Mouse (Mus musculus) MEL (cell line): ENCODE data around the gene Spock1. TPM values are rescaled to one million over a fixed set of nuclear protein-coding genes. Genes with fewer than 3 reads are reported as not detected.

Experiments
- DNase-seq: peaks from one replicate; pipeline ENCODE4 v3.0.0; 2011; ENCODE audit warnings: low read depth, low spot score
- H3K27ac ChIP-seq: 2 replicates; pipeline ENCODE4 v1.5.1; 2012; ENCODE audit warnings: low read depth, mild to moderate bottlenecking, control low read depth, low read length, moderate library complexity; ENCODE audit not compliant: control insufficient read depth
- H3K27me3 ChIP-seq, 2 experiments: fragments of 150-350 bp in 1 of 2; sonication (generic) in 1 of 2; 2 replicates each; pipeline ENCODE4 v1.6.1; 2012; ENCODE audit warnings: low read length in 2 of 2, mild to moderate bottlenecking in 2 of 2, improper control_type of control experiment in 1 of 2, moderate library complexity in 1 of 2; ENCODE audit not compliant: insufficient read depth in 2 of 2, control insufficient read depth in 1 of 2
- H3K36me3 ChIP-seq, 2 experiments: 2 replicates each; pipeline ENCODE4 v1.6.1; 2012 to 2014; ENCODE audit warnings: low read length in 2 of 2, improper control_type of control experiment in 1 of 2, inconsistent platforms in 1 of 2, mild to moderate bottlenecking in 1 of 2; ENCODE audit not compliant: insufficient read depth in 2 of 2, control insufficient read depth in 1 of 2
- H3K4me1 ChIP-seq, 2 experiments: fragments of 150-350 bp in 1 of 2; sonication (generic) in 1 of 2; 2 replicates each; pipeline ENCODE4 v1.6.1; 2012; ENCODE audit warnings: low read length in 2 of 2, improper control_type of control experiment in 1 of 2, mild to moderate bottlenecking in 1 of 2; ENCODE audit not compliant: insufficient read depth in 2 of 2, control insufficient read depth in 1 of 2
- H3K4me3 ChIP-seq, 2 experiments: fragments of 150-350 bp in 1 of 2; sonication (generic) in 1 of 2; 2 replicates each; pipeline ENCODE4 v1.5.1; 2012; ENCODE audit warnings: low read depth in 2 of 2, low read length in 2 of 2, mild to moderate bottlenecking in 2 of 2, moderate library complexity in 2 of 2, control low read depth in 1 of 2, improper control_type of control experiment in 1 of 2; ENCODE audit not compliant: control insufficient read depth in 1 of 2, insufficient read depth in 1 of 2
- H3K79me2 ChIP-seq: 2 replicates; pipeline ENCODE4 v1.6.1; 2012; ENCODE audit warnings: mild to moderate bottlenecking, low read length, moderate library complexity; ENCODE audit not compliant: control insufficient read depth, poor library complexity, insufficient read depth
- H3K9ac ChIP-seq: 2 replicates; pipeline ENCODE4 v1.6.1; 2012; ENCODE audit warnings: low read depth, mild to moderate bottlenecking, control low read depth, low read length, moderate library complexity; ENCODE audit not compliant: control insufficient read depth, poor library complexity, severe bottlenecking
- H3K9me3 ChIP-seq: fragments of 150-350 bp; sonication (generic); replicated peaks from 2 replicates; pipeline ENCODE4 v1.6.1; 2012; ENCODE audit warnings: mild to moderate bottlenecking, low read length, improper control_type of control experiment, moderate library complexity; ENCODE audit not compliant: insufficient read depth
- CTCF ChIP-seq, 3 experiments: IDR thresholded peaks in 2 of 3; conservative IDR thresholded peaks in 1 of 3; 2 replicates each; pipeline ENCODE4 v1.5.1; 2011 to 2012; ENCODE audit warnings: low read length in 3 of 3, low read depth in 2 of 3, mild to moderate bottlenecking in 2 of 3, improper control_type of control experiment in 1 of 3, inconsistent platforms in 1 of 3, mixed read lengths in 1 of 3, moderate library complexity in 1 of 3; ENCODE audit not compliant: control insufficient read depth in 1 of 3, insufficient read depth in 1 of 3, poor library complexity in 1 of 3, severe bottlenecking in 1 of 3
- E2F4 ChIP-seq: IDR thresholded peaks from 2 replicates; pipeline ENCODE4 v1.6.1; 2011; ENCODE audit warnings: low read depth, low read length, improper control_type of control experiment, borderline replicate concordance
- ETS1 ChIP-seq: IDR thresholded peaks from 2 replicates; pipeline ENCODE4 v1.6.1; 2012; ENCODE audit warnings: low read depth, mild to moderate bottlenecking, inconsistent platforms, low read length, improper control_type of control experiment, moderate library complexity
- GABPA ChIP-seq: IDR thresholded peaks from 2 replicates; pipeline ENCODE4 v1.6.1; 2012; ENCODE audit warnings: low read depth, mild to moderate bottlenecking, inconsistent platforms, low read length, improper control_type of control experiment, moderate library complexity
- KAT2A ChIP-seq: conservative IDR thresholded peaks from 2 replicates; pipeline ENCODE4 v1.6.1; 2012; ENCODE audit warnings: low read depth, low read length, improper control_type of control experiment, inconsistent platforms
- MAFK ChIP-seq: IDR thresholded peaks from 2 replicates; pipeline ENCODE4 v1.6.1; 2011; ENCODE audit warnings: low read depth, mild to moderate bottlenecking, low read length, improper control_type of control experiment, borderline replicate concordance
- MAZ ChIP-seq: IDR thresholded peaks from 2 replicates; pipeline ENCODE4 v1.6.1; 2012; ENCODE audit warnings: low read depth, mild to moderate bottlenecking, inconsistent platforms, low read length, improper control_type of control experiment
- MEF2A ChIP-seq: IDR thresholded peaks from 2 replicates; pipeline ENCODE4 v1.6.1; 2014; ENCODE audit warnings: low read depth, mild to moderate bottlenecking, inconsistent platforms, low read length, improper control_type of control experiment; ENCODE audit not compliant: poor library complexity, insufficient replicate concordance, severe bottlenecking; ENCODE audit errors: extremely low read depth
- MXI1 ChIP-seq: IDR thresholded peaks from 2 replicates; pipeline ENCODE4 v1.6.1; 2011; ENCODE audit warnings: mild to moderate bottlenecking, low read depth, low read length, improper control_type of control experiment
- MYB ChIP-seq: IDR thresholded peaks from 2 replicates; pipeline ENCODE4 v1.6.1; 2011; ENCODE audit warnings: mild to moderate bottlenecking, low read depth, low read length, improper control_type of control experiment
- NELFE ChIP-seq: IDR thresholded peaks from 2 replicates; pipeline ENCODE4 v1.6.1; 2011; ENCODE audit warnings: low read depth, low read length, improper control_type of control experiment
- NRF1 ChIP-seq: IDR thresholded peaks from 2 replicates; pipeline ENCODE4 v1.6.1; 2014; ENCODE audit warnings: low read depth, mild to moderate bottlenecking, inconsistent platforms, low read length, improper control_type of control experiment, moderate library complexity; ENCODE audit not compliant: poor library complexity, insufficient read depth, severe bottlenecking
- POLR2A ChIP-seq, 2 experiments: IDR thresholded peaks; 2 replicates each; pipeline ENCODE4 v1.6.1; 2011 to 2012; ENCODE audit warnings: low read length in 2 of 2, mild to moderate bottlenecking in 2 of 2, control low read depth in 1 of 2, improper control_type of control experiment in 1 of 2, low read depth in 1 of 2, moderate library complexity in 1 of 2; ENCODE audit not compliant: control insufficient read depth in 1 of 2, insufficient read depth in 1 of 2, poor library complexity in 1 of 2
- POLR2AphosphoS2 ChIP-seq: IDR thresholded peaks from 2 replicates; pipeline ENCODE4 v1.6.1; 2011; ENCODE audit warnings: low read length, improper control_type of control experiment
- TCF12 ChIP-seq: IDR thresholded peaks from 2 replicates; pipeline ENCODE4 v1.6.1; 2014; ENCODE audit warnings: low read depth, mild to moderate bottlenecking, inconsistent platforms, low read length, improper control_type of control experiment, moderate library complexity
- ZKSCAN1 ChIP-seq: IDR thresholded peaks from 2 replicates; pipeline ENCODE4 v1.6.1; 2012; ENCODE audit warnings: low read depth, mild to moderate bottlenecking, inconsistent platforms, low read length, improper control_type of control experiment, moderate library complexity
- ZMIZ1 ChIP-seq: IDR thresholded peaks from 2 replicates; pipeline ENCODE4 v1.6.1; 2012; ENCODE audit warnings: low read depth, mild to moderate bottlenecking, inconsistent platforms, low read length, improper control_type of control experiment, moderate library complexity
- polyA plus RNA-seq, 2 experiments: library from polyadenylated mRNA; stranded (reverse) in 1 of 2; unstranded in 1 of 2; fragments of >175 nt in 1 of 2; fragments of >200 nt in 1 of 2; gene quantifications; 2 replicates each; pipeline versions ENCODE4 v1.2.1 to v1.2.4; 2012; ENCODE audit warnings: low replicate concordance in 2 of 2, low read depth in 1 of 2; ENCODE audit not compliant: insufficient read length in 2 of 2, insufficient read depth in 1 of 2, missing spikeins in 1 of 2
- total RNA-seq: library from RNA; depleted of rRNA; stranded (reverse); fragments of 300-350 nt; gene quantifications from 2 replicates; pipeline ENCODE4 v1.2.3, GENCODE M21; 2012

Spock1 gene
- total and polyA plus RNA-seq, 3 experiments, result not detected

GRCm38 (mm10) chr13:57789796-57790195, 118.3 kb downstream of the Spock1 start:
- TF ChIP-seq POLR2AphosphoS2 (no peak), CTCF (IDR thresholded peaks at IDR 0.05 in 2 of 3, conservative IDR thresholded peaks at IDR 0.05 in 1 of 3; ENCODE audit: control insufficient read depth in 1 of 3, insufficient read depth in 1 of 3, low read depth in 2 of 3, low read length in 3 of 3, poor library complexity in 1 of 3, severe bottlenecking in 1 of 3) (no peak)
- no peak for DNase-seq
- Histone ChIP-seq H3K9ac (no peak overlapping the region), H3K27ac (no peak overlapping the region), H3K36me3 (no peaks in the 10 kb centered on the region), H3K4me3 (no peak overlapping the region), H3K27me3 (no peaks in the 10 kb centered on the region), H3K4me1 (no peaks in the 10 kb centered on the region), H3K9me3 (no peaks in the 10 kb centered on the region), H3K79me2 (no peaks in the 10 kb centered on the region)

- H3K9me3 ChIP-seq, result no peaks in the 10 kb centered on the region
These were observed 119.8 kb downstream of the Spock1 start for GRCm38 (mm10) chr13:57788299-57788698.

GRCm38 (mm10) chr13:57786278-57786677, 121.9 kb downstream of the Spock1 start:
- Histone ChIP-seq H3K4me1 (no peaks in the 10 kb centered on the region), H3K9ac (no peak overlapping the region), H3K27me3 (no peaks in the 10 kb centered on the region), H3K9me3 (no peaks in the 10 kb centered on the region), H3K79me2 (no peaks in the 10 kb centered on the region), H3K36me3 (no peaks in the 10 kb centered on the region), H3K4me3 (no peak overlapping the region), H3K27ac (no peak overlapping the region)
- TF ChIP-seq ZKSCAN1, result no peak
- TF ChIP-seq TCF12, result no peak
- TF ChIP-seq NRF1, result no peak
- no peak for TF ChIP-seq ZMIZ1
- TF ChIP-seq GABPA, result no peak
- TF ChIP-seq E2F4, result no peak
- TF ChIP-seq NELFE, result no peak
- no peak for TF ChIP-seq MYB
- TF ChIP-seq POLR2A (IDR thresholded peaks at IDR 0.05; ENCODE audit: control insufficient read depth in 1 of 2, insufficient read depth in 1 of 2, low read depth in 1 of 2, low read length in 2 of 2, poor library complexity in 1 of 2), result no peak
- no peak for TF ChIP-seq MEF2A
- TF ChIP-seq MXI1, result no peak
- DNase-seq, result no peak

More at GRCm38 (mm10) chr13:57788299-57788698, 119.8 kb downstream of the Spock1 start:
- no peaks in the 10 kb centered on the region for H3K4me1 ChIP-seq
- no peak overlapping the region for H3K4me3 ChIP-seq
- no peaks in the 10 kb centered on the region for H3K36me3 ChIP-seq
- no peak overlapping the region for H3K9ac ChIP-seq
- no peaks in the 10 kb centered on the region for H3K27me3 ChIP-seq
- H3K79me2 ChIP-seq, result no peaks in the 10 kb centered on the region
- H3K27ac ChIP-seq, result no peak overlapping the region
- TF ChIP-seq E2F4 (no peak), CTCF (IDR thresholded peaks at IDR 0.05 in 2 of 3, conservative IDR thresholded peaks at IDR 0.05 in 1 of 3; ENCODE audit: control insufficient read depth in 1 of 3, insufficient read depth in 1 of 3, low read depth in 2 of 3, low read length in 3 of 3, poor library complexity in 1 of 3, severe bottlenecking in 1 of 3) (peak in 2 of 3 experiments; percentile 15 to 29; a peak in 2 of 6 replicates), MAZ (no peak), ETS1 (no peak), KAT2A (no peak), MAFK (no peak), MEF2A (no peak)
- no peak for DNase-seq
